In genomic region chr4:148085907-148086305, GRCm38 (mm10) we compare ENCODE assay signal across 16 mouse cellular contexts. TPM values are rescaled to one million over a fixed set of nuclear protein-coding genes. Genes with fewer than 3 reads are reported as not detected.
A peak's percentile ranks its signal among the peaks of the same experiment; 100 is the strongest.
DNase-seq lines count a peak whose midpoint lies in the region; ATAC-seq and TF ChIP-seq lines count a peak whose summit lies in the region.
"Had no signal": no experiment of that assay in that cellular context is flagged by ENCODE, and none has a peak within 500 bp of the region (broad histone marks: within the 10 kb centered on the region; RNA-seq: fewer than 3 reads in every experiment).

No protein-coding gene starts in this region.

- WGBS in kidney, embryonic 15.5 days = 67% methylated on average over 3 of the region's 3 CpGs
- WGBS in liver, embryonic 13.5 days (ENCODE audit: insufficient replicate concordance) = 82% methylated on average over 3 of the region's 3 CpGs

- H3K9me3 ChIP-seq in kidney, embryonic 15.5 days (replicated peaks) = no peaks in the 10 kb centered on the region
- no peaks in the 10 kb centered on the region for H3K9me3 ChIP-seq in liver, embryonic 13.5 days (replicated peaks)
- H3K9me3 ChIP-seq: G1E; hindbrain, embryonic 13.5 days; midbrain, embryonic 13.5 days had no signal

- peak overlapping the region; percentile 94 for H3K27ac ChIP-seq in gastrocnemius, adult 2 months
- peak overlapping the region; percentile 51; the same call in 1 of the 2 replicates for H3K27ac ChIP-seq in kidney, embryonic 15.5 days
- peak overlapping the region; percentile 47; the same call in 1 of the 2 replicates for H3K27ac ChIP-seq in liver, embryonic 13.5 days
- H3K27ac ChIP-seq: hindbrain, embryonic 13.5 days; midbrain, embryonic 13.5 days had no signal

- peaks cover 54% of the 10 kb centered on the region for H3K4me1 ChIP-seq in kidney, embryonic 15.5 days
- peaks cover 64% of the 10 kb centered on the region for H3K4me1 ChIP-seq in liver, embryonic 13.5 days (replicated peaks)

- no peaks in the 10 kb centered on the region for H3K27me3 ChIP-seq in kidney, embryonic 15.5 days
- no peaks in the 10 kb centered on the region for H3K27me3 ChIP-seq in liver, embryonic 13.5 days
- H3K27me3 ChIP-seq: hindbrain, embryonic 13.5 days; midbrain, embryonic 13.5 days had no signal

- TF ChIP-seq CTCF in gastrocnemius, adult 2 months (IDR thresholded peaks at IDR 0.05) = no peak

- H3K9ac ChIP-seq in kidney, embryonic 15.5 days = 0 out of 2 replicates have a peak overlapping the region, but pooled peaks have one; percentile 4
- H3K9ac ChIP-seq in liver, embryonic 13.5 days = no peak overlapping the region
- H3K9ac ChIP-seq: hindbrain, embryonic 13.5 days; midbrain, embryonic 13.5 days had no signal

- H3K4me2 ChIP-seq in kidney, embryonic 15.5 days = 0 out of 2 replicates have a peak overlapping the region, but pooled peaks have one; percentile 1
- 0 out of 2 replicates have a peak overlapping the region, but pooled peaks have one; percentile 8 for H3K4me2 ChIP-seq in liver, embryonic 13.5 days
- H3K4me2 ChIP-seq: midbrain, embryonic 13.5 days had no signal

- no peak for ATAC-seq in kidney, embryonic 15.5 days (replicated peaks; ENCODE audit: low FRiP score)
- no peak for ATAC-seq in liver, embryonic 13.5 days (ENCODE audit: low read depth)
- ATAC-seq: midbrain, embryonic 13.5 days had no signal

- peak overlapping the region; percentile 96 for H3K4me3 ChIP-seq in gastrocnemius, adult 2 months
- H3K4me3 ChIP-seq in kidney, embryonic 15.5 days (replicated peaks) = no peak overlapping the region
- H3K4me3 ChIP-seq in liver, embryonic 13.5 days (replicated peaks) = no peak overlapping the region
- H3K4me3 ChIP-seq: erythroblast, embryonic 14.5 days; hindbrain, embryonic 13.5 days; midbrain, embryonic 13.5 days had no signal

- peak; percentile 44 for DNase-seq in gastrocnemius, adult 2 months
- DNase-seq in gastrocnemius, postnatal 14 days = no peak
- no peak for DNase-seq in kidney, adult 9 months
- peak; percentile 76 for DNase-seq in adrenal gland, adult 8-10 months
- DNase-seq in liver, embryonic 13.5 days = no peak
- DNase-seq in cerebellum, postnatal 14 days = no peak
- no peak for DNase-seq in layer of hippocampus, postnatal 14 days (ENCODE audit: low spot score in 2 of 2)
- DNase-seq: cerebellum, adult 9-10 months; embryo, embryonic 11 days; gastrocnemius, postnatal 36 days; kidney, adult 11 months had no signal

- intact Hi-C loops in gastrocnemius, adult 2 months (cut with DNase I) = loop anchor here (5.0 kb wide), 1 partner anchor 44 kb away; no protein-coding TSS in a partner anchor
- intact Hi-C loops in gastrocnemius, postnatal 14 days (cut with DNase I; ENCODE audit: low total_unique reads) = no loop called here

- H3K36me3 ChIP-seq in kidney, embryonic 15.5 days = peaks cover 10% of the 10 kb centered on the region
- 0 out of 2 replicates have a peak, but pooled peaks cover 7% of the 10 kb centered on the region for H3K36me3 ChIP-seq in liver, embryonic 13.5 days
- H3K36me3 ChIP-seq: hindbrain, embryonic 13.5 days; midbrain, embryonic 13.5 days had no signal

RNA-seq across cellular contexts. Expression of gene Agtrap, which starts 1.9 kb away (rescaled TPM):
- 10 to 100 TPM in 1 of 2 experiments, 1 to 10 TPM in 1; 9.8 to 12.6 TPM for total RNA-seq in gastrocnemius, adult 2 months (2021)
- total RNA-seq in gastrocnemius, postnatal 14 days (2021) = 10 to 100 TPM; 12.3 to 14.7 TPM
- 20.6 and 24.4 TPM in 2 replicates for polyA plus RNA-seq in kidney, embryonic 15.5 days (2015; fragmentation: Nextera tagmentation; extraction: Ambion mirVana)
- 100 to 1,000 TPM; 117 to 136 (median 124) TPM for total RNA-seq in adrenal gland, adult 8-10 months (2022)
- polyA plus RNA-seq in liver, embryonic 13.5 days (2015; fragmentation: Nextera tagmentation; extraction: Ambion mirVana) = 11.2 and 11.7 TPM in 2 replicates
- total RNA-seq in layer of hippocampus, postnatal 14 days (2021) = 1 to 10 TPM; 8.9 to 9.0 TPM

RNA-seq across cellular contexts. Expression of gene Mad2l2, which starts 44.3 kb away (rescaled TPM):
- total RNA-seq in gastrocnemius, adult 2 months (2021) = 10 to 100 TPM; 10.3 to 18.0 TPM
- total RNA-seq in gastrocnemius, postnatal 14 days (2021) = 10 to 100 TPM; 11.5 to 12.9 TPM
- 65.5 and 69.8 TPM in 2 replicates for polyA plus RNA-seq in kidney, embryonic 15.5 days (2015; fragmentation: Nextera tagmentation; extraction: Ambion mirVana)
- 10 to 100 TPM; 24.5 to 32.7 (median 28.9) TPM for total RNA-seq in adrenal gland, adult 8-10 months (2022)
- polyA plus RNA-seq in liver, embryonic 13.5 days (2015; fragmentation: Nextera tagmentation; extraction: Ambion mirVana) = 19.4 and 21.0 TPM in 2 replicates
- total RNA-seq in layer of hippocampus, postnatal 14 days (2021) = 10 to 100 TPM; 19.8 to 22.1 TPM

RNA-seq across cellular contexts. Expression of gene Draxin, which starts 44.6 kb away (rescaled TPM):
- total RNA-seq in gastrocnemius, adult 2 months (2021) = under 1 TPM in 1 of 2 experiments, not detected in 1; 0.03 TPM
- under 1 TPM; 0.10 to 0.13 TPM for total RNA-seq in gastrocnemius, postnatal 14 days (2021)
- 0.46 and 0.62 TPM in 2 replicates for polyA plus RNA-seq in kidney, embryonic 15.5 days (2015; fragmentation: Nextera tagmentation; extraction: Ambion mirVana)
- total RNA-seq in adrenal gland, adult 8-10 months (2022) = under 1 TPM; 0.06 to 0.15 (median 0.12) TPM
- polyA plus RNA-seq in liver, embryonic 13.5 days (2015; fragmentation: Nextera tagmentation; extraction: Ambion mirVana) = 0.09 and 0.13 TPM in 2 replicates
- total RNA-seq in layer of hippocampus, postnatal 14 days (2021) = 1 to 10 TPM; 4.8 to 5.6 TPM
- polyA plus RNA-seq: erythroblast, embryonic 14.5 days; G1E had no signal

RNA-seq across cellular contexts. Expression of gene Mthfr, which starts 47.0 kb away (rescaled TPM):
- 10 to 100 TPM in 1 of 2 experiments, 1 to 10 TPM in 1; 6.9 to 14.2 TPM for total RNA-seq in gastrocnemius, adult 2 months (2021)
- total RNA-seq in gastrocnemius, postnatal 14 days (2021) = 10 to 100 TPM; 12.0 to 12.3 TPM
- polyA plus RNA-seq in kidney, embryonic 15.5 days (2015; fragmentation: Nextera tagmentation; extraction: Ambion mirVana) = 23.6 and 24.1 TPM in 2 replicates
- total RNA-seq in adrenal gland, adult 8-10 months (2022) = 10 to 100 TPM; 24.2 to 51.9 (median 36.7) TPM
- 8.9 and 10.7 TPM in 2 replicates for polyA plus RNA-seq in liver, embryonic 13.5 days (2015; fragmentation: Nextera tagmentation; extraction: Ambion mirVana)
- total RNA-seq in layer of hippocampus, postnatal 14 days (2021) = 10 to 100 TPM; 25.6 to 26.4 TPM

RNA-seq across cellular contexts. Expression of gene Clcn6, which starts 47.3 kb away (rescaled TPM):
- total RNA-seq in gastrocnemius, adult 2 months (2021) = 1 to 10 TPM; 4.7 to 5.0 TPM
- 1 to 10 TPM; 4.7 to 5.4 TPM for total RNA-seq in gastrocnemius, postnatal 14 days (2021)
- 6.4 and 6.6 TPM in 2 replicates for polyA plus RNA-seq in kidney, embryonic 15.5 days (2015; fragmentation: Nextera tagmentation; extraction: Ambion mirVana)
- 10 to 100 TPM; 10.1 to 20.4 (median 15.8) TPM for total RNA-seq in adrenal gland, adult 8-10 months (2022)
- polyA plus RNA-seq in liver, embryonic 13.5 days (2015; fragmentation: Nextera tagmentation; extraction: Ambion mirVana) = 1.5 and 1.7 TPM in 2 replicates
- total RNA-seq in layer of hippocampus, postnatal 14 days (2021) = 10 to 100 TPM; 64.2 to 65.0 TPM

Comparison
In these comparisons a context has a peak if more than half of its experiments do, and no peak if none do; other contexts are left out.
1. DNase-seq: peak in gastrocnemius, adult 2 months (single experiment) and adrenal gland, adult 8-10 months (single experiment); none in gastrocnemius, postnatal 14 days (single experiment), kidney, adult 9 months (single experiment), liver, embryonic 13.5 days (single experiment), cerebellum, postnatal 14 days (0 of 2) and layer of hippocampus, postnatal 14 days (0 of 2).
2. RNA of gene Agtrap, which starts 1.9 kb away (total RNA-seq): 117 to 136 TPM in adrenal gland, adult 8-10 months; 12.3 to 14.7 TPM in gastrocnemius, postnatal 14 days, 9.8 to 12.6 TPM in gastrocnemius, adult 2 months and 8.9 to 9.0 TPM in layer of hippocampus, postnatal 14 days; every median in the first group is over 4 times any median in the second.
3. RNA of gene Draxin, which starts 44.6 kb away (total RNA-seq): 4.8 to 5.6 TPM in layer of hippocampus, postnatal 14 days; 0.06 to 0.15 TPM in adrenal gland, adult 8-10 months, 0.10 to 0.13 TPM in gastrocnemius, postnatal 14 days and 0.03 TPM in gastrocnemius, adult 2 months; every median in the first group is over 4 times any median in the second.
4. Peak in every context shown above with its lines, with median percentiles within 50 percentile points of each other: H3K27ac ChIP-seq.